Mouse (Mus musculus) liver, embryonic 11.5 days (tissue): ENCODE data around the gene Sgce. TPM values are rescaled to one million over a fixed set of nuclear protein-coding genes. Genes with fewer than 3 reads are reported as not detected.
"Not testable (repeated sequence)": the region's sequence is repeated elsewhere in the genome, so short reads cannot be mapped to it uniquely, and the experiment has no call there.

Experiments used
- ATAC-seq: fragments of 200-750 bp; cut with Nextera tagmentation; replicated peaks from 2 replicates; pipeline ENCODE4 v1.8.0; 2017; ENCODE audit warnings: moderate number of reproducible peaks, mild to moderate bottlenecking, moderate TSS enrichment, moderate library complexity; ENCODE audit not compliant: low FRiP score
- DNase-seq: peaks from one replicate; pipeline ENCODE4 v3.0.0-alpha.2; 2017; ENCODE audit warnings: low spot score
- H3K27ac ChIP-seq: fragments of 300-500 bp; sonication (generic); 2 replicates; pipeline ENCODE4 v1.5.1; 2014; ENCODE audit warnings: mild to moderate bottlenecking, low read depth, low read length, control low read depth
- H3K27me3 ChIP-seq: fragments of 300-500 bp; sonication (generic); replicated peaks from 2 replicates; pipeline ENCODE4 v1.6.1; 2014; ENCODE audit warnings: low read length, mixed read lengths; ENCODE audit not compliant: control insufficient read depth, insufficient read depth
- H3K36me3 ChIP-seq: fragments of 300-500 bp; sonication (generic); 2 replicates; pipeline ENCODE4 v1.6.1; 2014; ENCODE audit warnings: mild to moderate bottlenecking, low read length, moderate library complexity, mixed read lengths; ENCODE audit not compliant: control insufficient read depth, insufficient read depth
- H3K4me1 ChIP-seq: fragments of 300-500 bp; sonication (generic); replicated peaks from 2 replicates; pipeline ENCODE4 v1.6.1; 2014; ENCODE audit warnings: low read length, mixed read lengths; ENCODE audit not compliant: control insufficient read depth, insufficient read depth
- H3K4me2 ChIP-seq: fragments of 300-500 bp; sonication (generic); 2 replicates; pipeline ENCODE4 v1.6.1; 2014; ENCODE audit warnings: mild to moderate bottlenecking, control low read depth, moderate library complexity
- H3K4me3 ChIP-seq: fragments of 300-500 bp; sonication (generic); 2 replicates; pipeline ENCODE4 v1.5.1; 2014; ENCODE audit warnings: low read depth, low read length, control low read depth
- H3K9ac ChIP-seq: fragments of 300-500 bp; sonication (generic); 2 replicates; pipeline ENCODE4 v1.6.1; 2014; ENCODE audit warnings: low read depth, low read length, control low read depth
- H3K9me3 ChIP-seq: fragments of 300-500 bp; sonication (generic); 2 replicates; pipeline ENCODE4 v1.6.1; 2016; ENCODE audit warnings: low read length, inconsistent platforms, mixed read lengths; ENCODE audit not compliant: control insufficient read depth
- WGBS: fragments of 180-500 bp; shearing (Covaris S2); extraction: QIAGEN DNeasy Blood & Tissue Kit; methylation state at CpG from one replicate; pipeline ENCODE4 v1.1.7; 2014; 5-methylcytosine and 5-hydroxymethylcytosine counted together
- polyA plus RNA-seq: library from polyadenylated mRNA; unstranded; fragments of >200 nt; fragmentation: Nextera tagmentation; extraction: Ambion mirVana; gene quantifications from 2 replicates; pipeline ENCODE4 v1.2.1, GENCODE M21; 2014

The Sgce gene
- polyA plus RNA-seq, 1 experiment from 2014 or later: 24.0 TPM

DNA sequence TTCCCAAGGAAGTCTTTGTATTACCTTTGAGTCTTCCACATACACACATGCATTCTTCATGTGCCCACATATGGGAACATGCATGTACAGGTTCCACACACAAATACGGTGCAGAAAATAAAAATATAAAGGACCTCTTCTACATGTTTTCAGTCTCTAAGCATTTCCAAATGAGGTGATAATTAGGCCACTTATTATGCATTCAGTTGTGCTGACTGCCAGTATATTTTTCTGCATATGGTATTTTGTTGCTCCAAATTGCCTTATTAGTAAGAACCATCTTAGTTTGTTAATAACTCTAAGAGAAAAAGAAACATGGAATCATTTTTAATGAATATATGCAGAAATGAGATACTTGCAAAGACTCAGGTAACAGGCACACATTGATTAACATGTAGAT is 67.0 kb downstream of the Sgce start:
- no peak overlapping the region for H3K4me3 ChIP-seq
- H3K9ac ChIP-seq: no peak overlapping the region
- no peak for ATAC-seq
- H3K36me3 ChIP-seq: no peaks in the 10 kb centered on the region
- no peak for DNase-seq
- H3K9me3 ChIP-seq: no peaks in the 10 kb centered on the region
- no peaks in the 10 kb centered on the region for H3K4me1 ChIP-seq
- no peak overlapping the region for H3K27ac ChIP-seq
- H3K27me3 ChIP-seq: no peaks in the 10 kb centered on the region
- H3K4me2 ChIP-seq: no peak overlapping the region
- 91% methylated on average over 1 of the region's 1 CpGs for WGBS

DNA sequence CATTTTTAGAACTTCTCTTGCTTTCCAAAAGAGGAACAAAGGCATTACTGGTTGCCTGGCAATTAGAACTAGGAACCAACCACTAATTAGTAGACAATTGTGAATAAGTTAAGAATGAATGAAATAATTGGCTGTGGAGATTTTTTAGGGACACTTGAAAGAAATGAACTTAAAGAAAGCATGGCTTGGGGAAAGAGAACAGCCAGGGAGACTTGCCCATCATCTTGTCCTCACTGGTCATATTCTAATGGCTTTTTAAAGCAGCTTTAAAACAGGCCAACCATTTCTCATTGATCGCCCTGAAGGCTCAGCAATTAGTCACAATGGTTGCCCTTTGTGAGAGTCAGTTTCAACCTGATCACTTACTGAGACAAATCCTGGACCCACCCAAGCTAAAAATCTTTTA is 69.6 kb downstream of the Sgce start:
- Histone ChIP-seq H3K27me3 (no peaks in the 10 kb centered on the region), H3K4me2 (no peak overlapping the region), H3K9ac (no peak overlapping the region), H3K27ac (no peak overlapping the region), H3K9me3 (no peaks in the 10 kb centered on the region), H3K4me1 (no peaks in the 10 kb centered on the region), H3K36me3 (no peaks in the 10 kb centered on the region), H3K4me3 (no peak overlapping the region)
- WGBS: 77% methylated on average over 1 of the region's 1 CpGs
- no peak for DNase-seq
- no peak for ATAC-seq

DNA sequence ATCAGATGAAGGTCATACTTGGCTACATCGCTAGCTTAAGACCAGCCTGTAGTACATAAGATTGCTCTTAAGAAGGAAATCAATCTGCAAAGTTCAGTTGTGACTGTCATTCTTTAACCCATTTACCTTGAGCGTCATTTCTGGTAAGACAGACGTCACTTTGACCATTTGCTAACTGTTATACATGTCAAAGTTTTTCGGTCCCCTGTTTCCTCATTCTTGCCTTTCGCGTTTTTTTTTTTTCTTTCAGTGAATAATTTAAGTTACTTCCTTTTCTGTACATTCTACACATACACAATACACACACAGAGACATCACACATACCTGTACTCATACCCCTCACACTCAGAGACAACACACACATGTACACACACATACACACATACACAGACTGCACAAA is 81.9 kb downstream of the Sgce start:
- ATAC-seq (no peak), DNase-seq (no peak)
- Histone ChIP-seq H3K9me3 (no peaks in the 10 kb centered on the region), H3K27ac (no peak overlapping the region), H3K9ac (no peak overlapping the region), H3K4me1 (peaks cover 4% of the 10 kb centered on the region; the same call in 1 of the 2 replicates), H3K27me3 (no peaks in the 10 kb centered on the region), H3K4me3 (no peak overlapping the region), H3K4me2 (no peak overlapping the region), H3K36me3 (no peaks in the 10 kb centered on the region)
- WGBS: 77% methylated on average over 6 of the region's 6 CpGs

GRCm38 (mm10) chr6:4664313-4664712 is 82.7 kb downstream of the Sgce start:
- ATAC-seq: no peak
- Histone ChIP-seq H3K4me2 (no peak overlapping the region), H3K4me3 (no peak overlapping the region), H3K27me3 (no peaks in the 10 kb centered on the region), H3K36me3 (no peaks in the 10 kb centered on the region), H3K4me1 (peaks cover 4% of the 10 kb centered on the region; the same call in 1 of the 2 replicates), H3K9ac (no peak overlapping the region), H3K9me3 (no peaks in the 10 kb centered on the region), H3K27ac (no peak overlapping the region)
- DNase-seq: no peak
- WGBS: 21% methylated on average over 2 of the region's 2 CpGs

DNA sequence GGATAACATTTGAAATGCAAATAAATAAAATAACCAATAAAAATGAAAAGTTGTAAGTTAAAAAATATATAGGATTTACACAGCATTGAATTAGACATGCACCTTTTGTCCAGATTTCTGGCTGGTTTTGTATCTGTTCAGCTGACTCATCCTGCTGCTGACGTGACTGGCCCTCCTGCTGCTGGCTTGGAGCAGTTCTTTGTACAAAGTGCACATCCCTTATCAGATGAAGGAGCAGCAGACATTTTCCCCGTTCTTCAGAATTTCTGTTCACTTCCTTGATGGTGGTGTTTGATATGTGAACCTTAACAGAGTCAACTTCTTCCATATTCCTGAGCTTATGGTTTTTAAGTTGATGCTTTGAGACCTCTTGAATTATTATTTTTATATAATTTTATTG is 83.5 kb downstream of the Sgce start:
- ATAC-seq (no peak), DNase-seq (no peak)
- no peak overlapping the region for H3K4me2 ChIP-seq
- 34% methylated on average over 2 of the region's 2 CpGs for WGBS
- no peak overlapping the region for H3K27ac ChIP-seq
- no peaks in the 10 kb centered on the region for H3K36me3 ChIP-seq
- H3K9ac ChIP-seq: no peak overlapping the region
- H3K27me3 ChIP-seq: no peaks in the 10 kb centered on the region
- no peak overlapping the region for H3K4me3 ChIP-seq
- no peaks in the 10 kb centered on the region for H3K9me3 ChIP-seq
- peaks cover 4% of the 10 kb centered on the region; the same call in 1 of the 2 replicates for H3K4me1 ChIP-seq

DNA sequence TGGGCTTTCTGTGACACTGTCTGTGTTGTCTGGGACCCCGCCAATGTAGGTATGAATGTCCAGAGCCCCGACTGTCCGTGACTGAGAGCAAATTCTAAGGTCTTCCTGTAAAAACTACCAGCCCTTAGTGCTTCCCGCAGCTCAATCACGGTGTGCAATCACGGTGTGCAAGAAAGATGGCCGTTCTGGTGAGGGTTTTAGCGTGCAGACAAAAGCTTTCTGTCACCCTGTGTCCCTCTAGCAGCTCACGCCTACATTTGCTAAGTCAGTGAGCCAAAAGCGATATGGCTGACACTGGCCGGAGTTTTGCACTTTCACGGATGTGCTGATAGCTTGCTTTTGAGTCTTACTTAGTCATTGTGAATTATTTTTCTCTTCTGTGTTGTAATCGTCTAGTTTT is 88.1 kb downstream of the Sgce start:
- DNase-seq: no peak
- Histone ChIP-seq H3K4me2 (no peak overlapping the region), H3K36me3 (no peaks in the 10 kb centered on the region), H3K9me3 (no peaks in the 10 kb centered on the region), H3K4me3 (no peak overlapping the region), H3K9ac (no peak overlapping the region), H3K27me3 (no peaks in the 10 kb centered on the region), H3K4me1 (no peaks in the 10 kb centered on the region), H3K27ac (no peak overlapping the region)
- WGBS: 80% methylated on average over 13 of the region's 13 CpGs
- ATAC-seq: no peak

DNA sequence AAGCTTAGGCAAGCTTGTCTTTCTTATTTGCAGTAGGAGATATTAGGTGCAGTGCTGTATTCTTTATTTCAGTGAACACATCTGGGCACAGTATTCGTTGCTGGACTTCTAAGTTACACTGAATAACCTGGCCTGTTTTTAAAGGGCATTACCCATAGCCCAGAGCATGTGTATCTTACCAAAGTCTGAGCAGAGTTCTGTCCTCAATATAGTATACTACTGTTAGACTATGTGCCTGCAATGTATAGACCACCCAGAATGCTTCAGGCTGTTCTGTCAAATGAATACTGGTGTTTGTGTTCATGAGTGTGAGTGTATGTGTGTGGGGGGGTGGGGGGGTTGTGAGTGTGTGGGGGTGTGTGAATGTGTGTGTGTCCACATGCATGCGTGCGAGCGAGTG is 91.1 kb downstream of the Sgce start:
- Histone ChIP-seq H3K9me3 (no peaks in the 10 kb centered on the region), H3K9ac (no peak overlapping the region), H3K4me1 (no peaks in the 10 kb centered on the region), H3K36me3 (no peaks in the 10 kb centered on the region), H3K27me3 (no peaks in the 10 kb centered on the region), H3K27ac (no peak overlapping the region), H3K4me2 (no peak overlapping the region), H3K4me3 (no peak overlapping the region)
- DNase-seq (no peak), ATAC-seq (no peak)
- WGBS: 90% methylated on average over 4 of the region's 4 CpGs

DNA sequence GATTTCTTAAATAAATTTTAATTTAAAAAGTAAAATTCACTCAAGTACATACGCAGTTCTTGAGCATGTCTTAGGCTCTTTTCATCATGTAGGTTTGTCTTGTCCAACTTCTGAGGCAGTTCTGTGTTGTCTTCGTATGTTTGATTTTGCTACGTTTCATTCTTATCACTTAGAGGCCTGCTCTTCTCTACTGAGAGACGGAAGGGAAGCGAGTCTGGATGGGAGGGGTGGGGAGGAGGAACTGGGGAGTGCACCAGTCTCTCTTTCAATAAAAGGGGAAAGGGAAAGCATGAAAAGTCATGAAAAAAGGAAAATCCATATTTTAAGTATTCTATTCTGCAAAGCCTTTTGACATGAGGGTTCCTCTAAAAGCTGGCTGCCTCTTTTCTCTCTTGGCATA is 91.5 kb downstream of the Sgce start:
- no peak overlapping the region for H3K4me3 ChIP-seq
- 33% methylated on average over 5 of the region's 5 CpGs for WGBS
- no peaks in the 10 kb centered on the region for H3K4me1 ChIP-seq
- H3K9me3 ChIP-seq: no peaks in the 10 kb centered on the region
- no peak for DNase-seq
- no peaks in the 10 kb centered on the region for H3K27me3 ChIP-seq
- no peak overlapping the region for H3K4me2 ChIP-seq
- no peak overlapping the region for H3K9ac ChIP-seq
- no peak for ATAC-seq
- no peak overlapping the region for H3K27ac ChIP-seq
- H3K36me3 ChIP-seq: no peaks in the 10 kb centered on the region

- H3K4me2 ChIP-seq, H3K9ac ChIP-seq, H3K4me3 ChIP-seq, H3K27me3 ChIP-seq, H3K4me1 ChIP-seq, H3K36me3 ChIP-seq, H3K9me3 ChIP-seq, H3K27ac ChIP-seq, DNase-seq, ATAC-seq: not testable (repeated sequence)
- WGBS: 91% methylated on average over 12 of the region's 12 CpGs
Observed at GRCm38 (mm10) chr6:4653741-4654140, 93.3 kb downstream of the Sgce start.
